Mouse (Mus musculus) erythroblast, embryonic 14.5 days (primary cell): ENCODE results near the gene Polr3e.

Experiments used
- GATA1 ChIP-seq: IDR thresholded peaks from 2 replicates; pipeline ENCODE4 v1.6.1; 2012; ENCODE audit warnings: low read length, inconsistent platforms, mixed read lengths
- TAL1 ChIP-seq: IDR thresholded peaks from 3 replicates; pipeline ENCODE4 v1.6.1; 2012; ENCODE audit warnings: low read length, inconsistent platforms, mixed read lengths

- TF ChIP-seq GATA1: no peak
- no peak for TF ChIP-seq TAL1
Measured at GRCm38 (mm10) chr7:120982200-120982841, 64.8 kb downstream of the Polr3e start, which contains the start of the genes Cdr2 and Mfsd13b.
